In the genomic region with DNA sequence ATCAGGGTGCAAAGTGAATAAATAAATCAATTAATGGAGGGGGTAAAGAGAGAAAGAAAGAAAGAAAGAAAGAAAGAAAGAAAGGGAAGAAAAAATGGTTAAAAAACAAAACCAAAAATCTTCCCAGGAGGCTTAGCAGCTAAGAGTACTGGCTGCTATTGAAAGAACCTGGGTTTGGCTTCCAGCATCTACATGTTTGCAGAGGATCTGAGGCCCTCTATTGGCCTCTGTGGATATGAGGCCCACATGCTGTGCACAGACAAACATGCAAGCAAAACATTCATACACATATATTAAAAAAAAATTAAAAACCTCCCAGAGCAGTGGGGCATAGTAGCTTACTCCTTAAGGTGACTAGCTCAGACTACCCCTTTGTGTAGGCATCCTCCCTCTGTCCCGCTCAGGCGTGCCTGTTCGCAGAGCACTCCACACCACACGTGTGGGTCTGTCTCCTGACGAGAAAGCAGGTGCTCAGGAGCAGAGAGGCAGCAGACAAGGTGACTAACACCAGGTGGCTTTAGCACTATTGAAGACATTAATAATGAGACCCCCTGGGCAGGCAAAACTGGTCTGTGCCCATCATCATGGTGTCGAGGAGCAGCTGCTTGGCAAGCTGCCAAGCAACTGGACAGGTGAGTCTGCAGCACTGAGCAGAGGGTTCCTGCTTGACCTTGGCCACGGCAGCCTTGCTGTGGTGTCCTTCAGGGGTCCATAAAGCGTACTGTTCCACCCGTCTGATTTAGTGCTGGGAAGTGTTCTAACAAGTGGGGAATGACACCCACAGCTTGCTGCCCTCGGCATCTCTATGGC, we compare ENCODE assay signal across 8 mouse cellular contexts. TPM values are rescaled to one million over a fixed set of nuclear protein-coding genes. Genes with fewer than 3 reads are reported as not detected.
DNase-seq lines count a peak whose midpoint lies in the region; ATAC-seq and TF ChIP-seq lines count a peak whose summit lies in the region.

No protein-coding gene starts in this region.

- 0 out of 2 replicates have a peak, but pooled peaks have one; percentile 46 for ATAC-seq in forebrain, embryonic 15.5 days (replicated peaks)
- no peak for ATAC-seq in forebrain, embryonic 11.5 days (replicated peaks; ENCODE audit: low FRiP score)
- 0 out of 2 replicates have a peak, but pooled peaks have one; percentile 27 for ATAC-seq in hindbrain, postnatal 0 days
- ATAC-seq in megakaryocyte-erythroid progenitor cell, adult 5-6 weeks (replicated peaks; ENCODE audit: low FRiP score, low TSS enrichment, poor library complexity, severe bottlenecking), result 0 out of 2 replicates have a peak, but pooled peaks have one; percentile 21

- 67% methylated on average over 10 of the region's 10 CpGs for WGBS in forebrain, embryonic 15.5 days
- 82% methylated on average over 10 of the region's 10 CpGs for WGBS in forebrain, embryonic 11.5 days
- 49% methylated on average over 10 of the region's 10 CpGs for WGBS in hindbrain, postnatal 0 days

- TF ChIP-seq CTCF in hindbrain, postnatal 0 days (IDR thresholded peaks at IDR 0.05; ENCODE audit: low read depth), result peak; percentile 49

- no peak overlapping the region for H3K4me3 ChIP-seq in forebrain, embryonic 15.5 days
- no peak overlapping the region for H3K4me3 ChIP-seq in forebrain, embryonic 11.5 days (ENCODE audit: low read depth, low read length)
- H3K4me3 ChIP-seq in hindbrain, postnatal 0 days (ENCODE audit: low read length), result no peak overlapping the region

- H3K36me3 ChIP-seq in forebrain, embryonic 15.5 days, result no peaks in the 10 kb centered on the region
- no peaks in the 10 kb centered on the region for H3K36me3 ChIP-seq in forebrain, embryonic 11.5 days (ENCODE audit: control insufficient read depth, insufficient read depth, low read length)
- H3K36me3 ChIP-seq in hindbrain, postnatal 0 days (ENCODE audit: insufficient read depth, low read length), result no peaks in the 10 kb centered on the region

- no peak for DNase-seq in forebrain, embryonic 11.5 days (ENCODE audit: low spot score)
- peak; percentile 72 for DNase-seq in brain, adult 2 months (ENCODE audit: low read depth, low spot score)
- DNase-seq in hindbrain, postnatal 0 days (ENCODE audit: low spot score), result peak; percentile 68
- no peak for DNase-seq in testis, postnatal 14 days (ENCODE audit: low spot score)
- no peak for DNase-seq in embryo, embryonic 9.5 days (ENCODE audit: extremely low spot score)
- DNase-seq in embryo, embryonic 11 days, result no peak

- H3K4me2 ChIP-seq in forebrain, embryonic 15.5 days (replicated peaks), result no peak overlapping the region
- no peak overlapping the region for H3K4me2 ChIP-seq in forebrain, embryonic 11.5 days (ENCODE audit: low read depth, low read length, severe bottlenecking)
- no peak overlapping the region for H3K4me2 ChIP-seq in hindbrain, postnatal 0 days (ENCODE audit: low read depth, low read length)

- no peaks in the 10 kb centered on the region for H3K9me3 ChIP-seq in forebrain, embryonic 15.5 days
- H3K9me3 ChIP-seq in forebrain, embryonic 11.5 days (ENCODE audit: control insufficient read depth, low read length), result no peaks in the 10 kb centered on the region
- no peaks in the 10 kb centered on the region for H3K9me3 ChIP-seq in hindbrain, postnatal 0 days (ENCODE audit: low read length)

- H3K27ac ChIP-seq in forebrain, embryonic 15.5 days (replicated peaks), result peak overlapping the region; percentile 50
- H3K27ac ChIP-seq in forebrain, embryonic 11.5 days (ENCODE audit: low read depth, low read length), result no peak overlapping the region
- H3K27ac ChIP-seq in hindbrain, postnatal 0 days, result peak overlapping the region; percentile 70; the same call in 1 of the 2 replicates

- peaks cover 47% of the 10 kb centered on the region for H3K4me1 ChIP-seq in forebrain, embryonic 15.5 days
- H3K4me1 ChIP-seq in forebrain, embryonic 11.5 days (replicated peaks; ENCODE audit: control insufficient read depth, insufficient read depth, low read length), result no peaks in the 10 kb centered on the region
- H3K4me1 ChIP-seq in hindbrain, postnatal 0 days (ENCODE audit: insufficient read depth, low read length), result peaks cover 10% of the 10 kb centered on the region; the same call in 1 of the 2 replicates

- H3K9ac ChIP-seq in forebrain, embryonic 15.5 days (replicated peaks), result no peak overlapping the region
- H3K9ac ChIP-seq in forebrain, embryonic 11.5 days (ENCODE audit: low read length), result no peak overlapping the region
- H3K9ac ChIP-seq in hindbrain, postnatal 0 days (replicated peaks; ENCODE audit: low read length), result no peak overlapping the region

- no peaks in the 10 kb centered on the region for H3K27me3 ChIP-seq in forebrain, embryonic 15.5 days
- no peaks in the 10 kb centered on the region for H3K27me3 ChIP-seq in forebrain, embryonic 11.5 days (ENCODE audit: control insufficient read depth, insufficient read depth, low read length)
- H3K27me3 ChIP-seq in hindbrain, postnatal 0 days (ENCODE audit: insufficient read depth, low read length), result no peaks in the 10 kb centered on the region

RNA-seq across cellular contexts. Expression of gene Tom1l2, which starts 33.2 kb away (rescaled TPM):
- polyA plus RNA-seq in forebrain, embryonic 15.5 days (2015; fragmentation: Nextera tagmentation; extraction: Ambion mirVana), result 47.9 and 48.7 TPM in 2 replicates
- polyA plus RNA-seq in forebrain, embryonic 11.5 days (2014; fragmentation: Nextera tagmentation; extraction: Ambion mirVana), result 18.0 and 19.5 TPM in 2 replicates
- 109 and 124 TPM in 2 replicates for total RNA-seq in hindbrain, postnatal 0 days (2014; rRNA removed)
- polyA plus RNA-seq in hindbrain, postnatal 0 days (2015; fragmentation: Nextera tagmentation; extraction: Ambion mirVana), result 44.7 and 48.2 TPM in 2 replicates
- total RNA-seq in megakaryocyte-erythroid progenitor cell, adult 5-6 weeks (2014; fragmentation: Nextera tagmentation), result 15.9 and 19.0 TPM in 2 replicates
- total RNA-seq in megakaryocyte-erythroid progenitor cell, adult 5-6 weeks (2017), result 3.9 and 5.3 TPM in 2 replicates

RNA-seq across cellular contexts. Expression of gene Drc3, which starts 33.7 kb away (rescaled TPM):
- polyA plus RNA-seq in forebrain, embryonic 15.5 days (2015; fragmentation: Nextera tagmentation; extraction: Ambion mirVana), result 5.7 and 7.3 TPM in 2 replicates
- polyA plus RNA-seq in forebrain, embryonic 11.5 days (2014; fragmentation: Nextera tagmentation; extraction: Ambion mirVana), result 1.6 and 2.1 TPM in 2 replicates
- total RNA-seq in hindbrain, postnatal 0 days (2014; rRNA removed), result 8.4 and 12.4 TPM in 2 replicates
- 6.8 and 7.9 TPM in 2 replicates for polyA plus RNA-seq in hindbrain, postnatal 0 days (2015; fragmentation: Nextera tagmentation; extraction: Ambion mirVana)
- 0.68 TPM in 1 of 2 replicates, not detected in the other for total RNA-seq in megakaryocyte-erythroid progenitor cell, adult 5-6 weeks (2014; fragmentation: Nextera tagmentation)
- total RNA-seq in megakaryocyte-erythroid progenitor cell, adult 5-6 weeks (2017), result 0.19 and 0.66 TPM in 2 replicates

Comparison
In these comparisons a context has a peak if more than half of its experiments do, and no peak if none do; other contexts are left out.
1. DNase-seq: peak in brain, adult 2 months (single experiment) and hindbrain, postnatal 0 days (single experiment); none in forebrain, embryonic 11.5 days (single experiment), testis, postnatal 14 days (single experiment), embryo, embryonic 9.5 days (single experiment) and embryo, embryonic 11 days (single experiment).